Mouse (Mus musculus): Measurements from ENCODE around the gene Fam72a. TPM values are rescaled to one million over a fixed set of nuclear protein-coding genes. Genes with fewer than 3 reads are reported as not detected.

Gene Fam72a
- polyA plus RNA-seq, 1 experiment = 6.4 TPM

DNA sequence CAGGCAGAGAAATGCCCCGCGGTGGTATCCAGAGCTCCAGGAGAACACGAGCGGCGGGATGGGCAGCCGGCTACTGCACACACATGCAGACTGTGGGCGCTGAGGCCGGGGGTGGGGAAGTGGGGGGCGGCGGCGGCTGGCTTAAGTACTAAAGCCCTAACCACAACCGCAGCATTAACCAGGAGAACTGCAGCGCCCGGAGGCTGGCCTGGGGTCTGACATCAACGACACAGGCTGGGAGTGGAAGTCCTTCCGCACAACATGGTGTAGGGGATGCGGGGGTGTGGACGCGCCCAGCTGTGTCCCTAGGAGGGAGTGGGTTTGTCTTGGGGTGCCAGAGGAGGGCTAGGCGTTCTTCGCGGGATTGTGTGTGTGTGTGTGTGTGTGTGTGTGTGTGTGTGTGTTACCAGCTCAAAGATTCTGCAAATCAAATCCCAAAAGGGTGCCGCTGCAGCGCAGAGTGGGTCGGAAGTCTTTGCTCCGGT is 2.6 kb upstream of the Fam72a start:
- Histone ChIP-seq H3K27ac (ENCODE audit: insufficient read depth, low read length) (no peak overlapping the region), H3K4me3 (ENCODE audit: low read depth, low read length) (peak overlapping the region; percentile 98), H3K9me3 (replicated peaks; ENCODE audit: control insufficient read depth, insufficient read depth, low read length, poor library complexity, severe bottlenecking) (no peaks in the 10 kb centered on the region), H3K27me3 (ENCODE audit: control insufficient read depth, insufficient read depth, low read length, poor library complexity, severe bottlenecking) (no peaks in the 10 kb centered on the region), H3K9ac (ENCODE audit: low read depth, poor library complexity, severe bottlenecking) (peak overlapping the region; percentile 93), H3K36me3 (ENCODE audit: control insufficient read depth, insufficient read depth, low read length, poor library complexity, severe bottlenecking) (no peaks in the 10 kb centered on the region; the same call in 1 of the 2 replicates), H3K4me1 (ENCODE audit: control insufficient read depth, insufficient read depth, low read length) (peaks cover 2% of the 10 kb centered on the region)
- TF ChIP-seq POLR2A (IDR thresholded peaks at IDR 0.05; ENCODE audit: insufficient read depth, low read length) = no peak
- TF ChIP-seq EP300 (IDR thresholded peaks at IDR 0.05; ENCODE audit: insufficient read depth, low read depth, low read length) = no peak
- no peak for TF ChIP-seq CTCF (IDR thresholded peaks at IDR 0.05; ENCODE audit: low read depth, low read length)

DNA sequence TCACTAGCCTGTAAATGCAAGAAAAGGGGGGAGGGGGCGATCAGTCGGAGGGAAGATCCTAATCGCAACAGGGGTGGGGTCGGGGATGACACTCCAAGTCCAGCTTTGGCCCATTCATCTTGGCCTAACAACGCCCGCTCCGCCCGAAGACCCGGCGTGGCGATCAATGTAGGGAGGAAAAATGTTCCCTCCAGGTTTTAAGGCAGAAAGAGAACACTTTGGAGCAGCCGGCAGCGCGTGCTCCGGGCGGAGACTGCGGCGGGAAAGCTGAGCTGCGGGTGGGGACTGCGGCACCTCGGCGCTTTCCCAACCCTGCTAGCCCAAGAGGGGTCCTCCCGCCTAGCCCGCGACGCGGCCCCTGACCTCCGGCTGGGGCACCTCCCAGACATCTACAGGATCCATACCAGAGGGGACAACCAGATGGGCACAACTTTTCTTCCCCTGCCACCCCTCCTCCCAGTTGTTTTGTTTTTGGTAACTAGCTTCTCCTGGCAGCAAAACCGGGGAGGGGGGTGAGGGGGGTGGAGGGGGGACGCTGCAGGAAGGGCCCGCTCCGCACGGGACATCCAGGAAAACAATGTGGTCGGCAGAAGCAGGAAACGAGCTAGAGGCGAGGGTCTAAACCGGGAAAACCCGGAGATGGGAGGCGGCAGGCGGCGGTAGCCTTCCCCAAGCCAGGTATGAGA is 2.0 kb upstream of the Fam72a start:
- Histone ChIP-seq H3K4me1 (ENCODE audit: control insufficient read depth, insufficient read depth, low read length) (peaks cover 2% of the 10 kb centered on the region), H3K4me3 (ENCODE audit: low read depth, low read length) (peak overlapping the region; percentile 98), H3K36me3 (ENCODE audit: control insufficient read depth, insufficient read depth, low read length, poor library complexity, severe bottlenecking) (no peaks in the 10 kb centered on the region; the same call in 1 of the 2 replicates), H3K27ac (ENCODE audit: insufficient read depth, low read length) (no peak overlapping the region), H3K9me3 (replicated peaks; ENCODE audit: control insufficient read depth, insufficient read depth, low read length, poor library complexity, severe bottlenecking) (no peaks in the 10 kb centered on the region), H3K27me3 (ENCODE audit: control insufficient read depth, insufficient read depth, low read length, poor library complexity, severe bottlenecking) (no peaks in the 10 kb centered on the region), H3K9ac (ENCODE audit: low read depth, poor library complexity, severe bottlenecking) (peak overlapping the region; percentile 93)
- TF ChIP-seq POLR2A (IDR thresholded peaks at IDR 0.05; ENCODE audit: insufficient read depth, low read length) (no peak), EP300 (IDR thresholded peaks at IDR 0.05; ENCODE audit: insufficient read depth, low read depth, low read length) (no peak), CTCF (IDR thresholded peaks at IDR 0.05; ENCODE audit: low read depth, low read length) (no peak)

DNA sequence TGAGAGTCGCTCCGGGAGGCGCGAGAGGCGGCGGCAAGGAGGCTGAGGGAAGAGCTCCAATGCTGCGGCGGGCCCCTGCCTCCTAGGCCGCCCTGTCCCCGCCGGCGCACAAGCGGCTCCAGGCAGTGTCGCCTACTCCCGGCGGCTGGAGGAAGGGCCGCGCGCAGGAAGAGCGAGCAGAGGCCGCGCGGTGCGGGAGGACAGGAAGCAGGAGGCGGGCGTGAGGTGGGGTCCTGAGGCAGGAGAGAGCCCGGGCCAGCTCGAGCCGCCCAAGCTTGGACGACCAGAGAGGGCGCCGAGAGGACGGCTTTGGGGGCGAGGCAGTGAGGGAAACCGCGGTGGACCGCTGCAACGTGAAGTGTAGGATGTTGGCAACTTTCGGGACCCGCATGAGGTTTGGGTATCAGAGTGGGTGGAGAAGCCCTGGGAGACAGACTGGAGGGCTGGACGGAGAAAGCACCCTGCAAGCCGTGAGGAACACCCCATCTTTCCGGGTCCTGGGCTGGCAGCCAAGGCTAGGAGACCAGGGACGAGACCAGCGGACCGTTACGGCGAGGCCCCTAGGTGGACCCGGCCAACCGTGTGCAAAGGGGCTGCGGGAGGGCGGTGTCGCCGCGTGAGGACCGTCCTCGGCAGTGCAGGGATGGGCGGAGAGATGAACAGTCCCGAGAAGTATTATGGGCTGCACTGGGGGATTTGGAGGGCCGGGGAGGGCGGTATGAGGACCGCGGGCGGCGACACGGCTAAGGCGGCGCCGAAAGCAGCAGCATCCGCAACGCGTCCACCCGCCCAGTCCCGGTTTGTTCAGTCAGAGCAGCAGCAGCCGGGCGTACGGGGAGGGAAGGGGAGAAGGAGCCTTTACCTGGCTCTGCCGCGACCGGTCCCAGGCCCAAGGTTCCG is 1.1 kb upstream of the Fam72a start:
- TF ChIP-seq EP300 (IDR thresholded peaks at IDR 0.05; ENCODE audit: insufficient read depth, low read depth, low read length) (no peak), POLR2A (IDR thresholded peaks at IDR 0.05; ENCODE audit: insufficient read depth, low read length) (no peak), CTCF (IDR thresholded peaks at IDR 0.05; ENCODE audit: low read depth, low read length) (no peak)
- Histone ChIP-seq H3K9ac (ENCODE audit: low read depth, poor library complexity, severe bottlenecking) (peak overlapping the region; percentile 93), H3K27ac (ENCODE audit: insufficient read depth, low read length) (peak overlapping the region; percentile 55), H3K9me3 (replicated peaks; ENCODE audit: control insufficient read depth, insufficient read depth, low read length, poor library complexity, severe bottlenecking) (no peaks in the 10 kb centered on the region), H3K4me1 (ENCODE audit: control insufficient read depth, insufficient read depth, low read length) (peaks cover 2% of the 10 kb centered on the region), H3K4me3 (ENCODE audit: low read depth, low read length) (peak overlapping the region; percentile 98), H3K36me3 (ENCODE audit: control insufficient read depth, insufficient read depth, low read length, poor library complexity, severe bottlenecking) (no peaks in the 10 kb centered on the region; the same call in 1 of the 2 replicates), H3K27me3 (ENCODE audit: control insufficient read depth, insufficient read depth, low read length, poor library complexity, severe bottlenecking) (no peaks in the 10 kb centered on the region)

DNA sequence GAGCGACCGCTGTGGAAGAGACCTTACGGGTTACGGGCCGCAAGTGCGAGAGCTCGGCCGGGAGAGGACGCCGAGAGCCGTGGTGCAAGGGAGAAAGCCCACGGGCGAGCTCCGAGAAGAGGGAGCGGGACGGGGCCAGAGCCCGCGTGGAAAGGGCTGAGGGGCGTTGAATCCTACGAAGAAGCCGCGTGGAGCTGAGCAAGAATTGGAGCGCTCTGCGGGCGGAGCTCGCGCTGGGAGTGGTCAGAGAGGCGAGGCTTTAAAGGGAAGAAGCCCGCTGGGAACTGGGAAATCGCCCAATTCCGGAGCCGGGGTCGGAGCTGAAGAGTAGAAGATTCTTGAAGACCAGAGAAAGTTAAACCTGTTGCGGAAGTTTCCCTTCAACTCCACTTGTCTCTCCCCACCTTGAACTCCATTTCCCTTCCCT is 391 bp downstream of the Fam72a start:
- no peaks in the 10 kb centered on the region for H3K9me3 ChIP-seq (replicated peaks; ENCODE audit: control insufficient read depth, insufficient read depth, low read length, poor library complexity, severe bottlenecking)
- no peaks in the 10 kb centered on the region; the same call in none of the 2 replicates for H3K36me3 ChIP-seq (ENCODE audit: control insufficient read depth, insufficient read depth, low read length, poor library complexity, severe bottlenecking)
- peaks cover 2% of the 10 kb centered on the region for H3K4me1 ChIP-seq (ENCODE audit: control insufficient read depth, insufficient read depth, low read length)
- TF ChIP-seq POLR2A (IDR thresholded peaks at IDR 0.05; ENCODE audit: insufficient read depth, low read length) = no peak
- TF ChIP-seq CTCF (IDR thresholded peaks at IDR 0.05; ENCODE audit: low read depth, low read length) = no peak
- H3K27ac ChIP-seq (ENCODE audit: insufficient read depth, low read length) = peak overlapping the region; percentile 75
- H3K27me3 ChIP-seq (ENCODE audit: control insufficient read depth, insufficient read depth, low read length, poor library complexity, severe bottlenecking) = no peaks in the 10 kb centered on the region
- H3K9ac ChIP-seq (ENCODE audit: low read depth, poor library complexity, severe bottlenecking) = peak overlapping the region; percentile 73
- H3K4me3 ChIP-seq (ENCODE audit: low read depth, low read length) = peak overlapping the region; percentile 93

DNA sequence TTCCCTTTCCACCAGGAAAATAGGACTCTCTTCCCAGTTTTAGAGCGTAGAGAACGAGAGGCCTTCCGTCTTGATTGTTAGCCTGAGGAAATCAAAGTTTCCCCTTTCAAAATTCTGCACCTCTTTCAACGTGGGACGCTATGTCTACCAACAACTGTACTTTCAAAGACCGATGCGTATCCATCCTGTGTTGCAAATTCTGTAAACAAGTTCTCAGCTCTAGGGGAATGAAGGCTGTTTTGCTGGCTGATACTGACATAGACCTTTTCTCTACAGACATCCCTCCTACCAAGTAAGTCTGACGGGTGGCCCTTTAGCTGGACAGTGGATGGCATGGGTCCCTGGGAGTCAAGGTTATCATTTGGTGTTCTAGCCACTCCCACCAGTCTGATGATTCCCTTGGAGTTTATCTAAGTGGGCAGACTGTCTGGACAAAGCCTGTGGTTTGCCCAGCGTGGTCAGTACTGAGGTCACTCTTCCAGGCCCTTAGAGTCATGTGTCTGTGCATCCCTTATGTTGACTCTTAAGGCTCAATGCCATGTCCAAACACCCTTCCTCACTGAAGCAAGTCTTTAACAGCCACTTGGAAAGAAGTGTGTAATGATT is 961 bp downstream of the Fam72a start:
- Histone ChIP-seq H3K4me3 (ENCODE audit: low read depth, low read length) (peak overlapping the region; percentile 77), H3K4me1 (ENCODE audit: control insufficient read depth, insufficient read depth, low read length) (peaks cover 2% of the 10 kb centered on the region), H3K9ac (ENCODE audit: low read depth, poor library complexity, severe bottlenecking) (peak overlapping the region; percentile 73), H3K9me3 (replicated peaks; ENCODE audit: control insufficient read depth, insufficient read depth, low read length, poor library complexity, severe bottlenecking) (no peaks in the 10 kb centered on the region), H3K27me3 (ENCODE audit: control insufficient read depth, insufficient read depth, low read length, poor library complexity, severe bottlenecking) (no peaks in the 10 kb centered on the region), H3K27ac (ENCODE audit: insufficient read depth, low read length) (peak overlapping the region; percentile 46; the same call in 1 of the 2 replicates), H3K36me3 (ENCODE audit: control insufficient read depth, insufficient read depth, low read length, poor library complexity, severe bottlenecking) (no peaks in the 10 kb centered on the region; the same call in none of the 2 replicates)
- TF ChIP-seq POLR2A (IDR thresholded peaks at IDR 0.05; ENCODE audit: insufficient read depth, low read length) (no peak), EP300 (IDR thresholded peaks at IDR 0.05; ENCODE audit: insufficient read depth, low read depth, low read length) (no peak), CTCF (IDR thresholded peaks at IDR 0.05; ENCODE audit: low read depth, low read length) (no peak)
